Mouse (Mus musculus) embryonic facial prominence, embryonic 14.5 days (tissue): ENCODE measurements around the gene Gsdmc4. TPM values are rescaled to one million over a fixed set of nuclear protein-coding genes. Genes with fewer than 3 reads are reported as not detected.
"Not testable (repeated sequence)": the region's sequence is repeated elsewhere in the genome, so short reads cannot be mapped to it uniquely, and the experiment has no call there.

Experiments used
- ATAC-seq: fragments of 200-750 bp; cut with Nextera tagmentation; 2 replicates; pipeline ENCODE4 v1.8.0; 2017; ENCODE audit warnings: low read depth, moderate number of reproducible peaks, moderate TSS enrichment
- DNase-seq: peaks from one replicate; pipeline ENCODE4 v3.0.0-alpha.2; 2015; ENCODE audit warnings: low spot score
- H3K27ac ChIP-seq: fragments of 300-500 bp; sonication (generic); replicated peaks from 2 replicates; pipeline ENCODE4 v1.5.1; 2014; ENCODE audit warnings: low read depth, mild to moderate bottlenecking, low read length, moderate library complexity
- H3K27me3 ChIP-seq: fragments of 300-500 bp; sonication (generic); replicated peaks from 2 replicates; pipeline ENCODE4 v1.6.1; 2014; ENCODE audit warnings: low read length; ENCODE audit not compliant: control insufficient read depth, insufficient read depth
- H3K36me3 ChIP-seq: fragments of 300-500 bp; sonication (generic); 2 replicates; pipeline ENCODE4 v1.6.1; 2014; ENCODE audit warnings: low read length, mixed read lengths; ENCODE audit not compliant: control insufficient read depth, insufficient read depth
- H3K4me1 ChIP-seq: fragments of 300-500 bp; sonication (generic); 2 replicates; pipeline ENCODE4 v1.6.1; 2014; ENCODE audit warnings: antibody characterized with exemption, low read length; ENCODE audit not compliant: control insufficient read depth, insufficient read depth
- H3K4me2 ChIP-seq: fragments of 300-500 bp; sonication (generic); 2 replicates; pipeline ENCODE4 v1.6.1; 2014; ENCODE audit warnings: low read depth, mild to moderate bottlenecking, low read length, moderate library complexity, mixed read lengths
- H3K4me3 ChIP-seq: fragments of 300-500 bp; sonication (generic); 2 replicates; pipeline ENCODE4 v1.5.1; 2014; ENCODE audit warnings: low read depth, mild to moderate bottlenecking, low read length
- H3K9ac ChIP-seq: fragments of 300-500 bp; sonication (generic); 2 replicates; pipeline ENCODE4 v1.6.1; 2014; ENCODE audit warnings: low read depth, mild to moderate bottlenecking, low read length, moderate library complexity, mixed read lengths
- H3K9me3 ChIP-seq: fragments of 300-500 bp; sonication (generic); 2 replicates; pipeline ENCODE4 v1.6.1; 2016; ENCODE audit warnings: low read length; ENCODE audit not compliant: control insufficient read depth
- WGBS: fragments of 180-500 bp; shearing (Covaris S2); extraction: QIAGEN DNeasy Blood & Tissue Kit; methylation state at CpG from one replicate; pipeline ENCODE4 v1.1.7; 2014; 5-methylcytosine and 5-hydroxymethylcytosine counted together
- polyA plus RNA-seq: library from polyadenylated mRNA; unstranded; fragments of >200 nt; fragmentation: Nextera tagmentation; extraction: Ambion mirVana; gene quantifications from 2 replicates; pipeline ENCODE4 v1.2.1, GENCODE M21; 2014

The Gsdmc4 gene
- polyA plus RNA-seq, 1 experiment from 2014 or later = not detected

DNA sequence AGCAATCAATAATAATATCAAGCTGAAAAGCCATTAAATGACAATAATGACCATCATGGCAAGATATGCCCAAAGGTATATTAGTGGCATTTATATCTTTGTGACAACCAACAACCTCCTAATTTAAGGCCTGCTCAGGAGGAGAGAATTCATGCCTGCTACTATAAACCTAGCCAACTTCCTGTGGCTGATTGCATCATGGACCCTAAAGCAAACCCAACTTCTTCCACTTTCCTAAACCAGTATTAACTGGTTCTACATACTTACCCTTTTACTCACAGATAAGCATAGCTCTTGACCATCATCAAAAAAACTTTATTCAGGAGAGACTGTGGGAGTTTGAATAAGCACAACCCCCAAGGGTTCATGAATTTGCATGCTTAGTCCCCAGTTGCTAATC, 35.9 kb downstream of the Gsdmc4 start:
- not testable (repeated sequence) for H3K9me3 ChIP-seq, H3K27ac ChIP-seq, DNase-seq, H3K4me3 ChIP-seq, H3K4me1 ChIP-seq, H3K4me2 ChIP-seq, H3K36me3 ChIP-seq, H3K9ac ChIP-seq, H3K27me3 ChIP-seq, ATAC-seq

- not testable (repeated sequence) for H3K27ac ChIP-seq, H3K36me3 ChIP-seq, H3K4me1 ChIP-seq, H3K9me3 ChIP-seq, H3K9ac ChIP-seq, H3K4me2 ChIP-seq, ATAC-seq, DNase-seq, H3K4me3 ChIP-seq, H3K27me3 ChIP-seq
- 44% methylated on average over 5 of the region's 5 CpGs for WGBS
These were observed 50.1 kb downstream of the Gsdmc4 start for GRCm38 (mm10) chr15:63861965-63862364.

Other genes with a start within 250 kb of the Gsdmc4 start
- not detected in 2 replicates for gene Gsdmc2, start 67.1 kb downstream of the Gsdmc4 start, polyA plus RNA-seq
- gene Gsdmc3, start 33.7 kb downstream of the Gsdmc4 start, polyA plus RNA-seq = 0.17 TPM in 1 of 2 replicates, not detected in the other
- gene Fam49b, start 148.2 kb upstream of the Gsdmc4 start, polyA plus RNA-seq = 62.8 and 68.7 TPM in 2 replicates